Mouse (Mus musculus) CH12.LX (cell line): Measurements from ENCODE around the gene Chm. TPM values are rescaled to one million over a fixed set of nuclear protein-coding genes. Genes with fewer than 3 reads are reported as not detected.

Experiments used
- DNase-seq: peaks from one replicate; pipeline ENCODE4 v3.0.0-alpha.2; 2013; ENCODE audit errors: extremely low read depth
- H3K27ac ChIP-seq: 2 replicates; pipeline ENCODE4 v1.5.1; 2012; ENCODE audit warnings: low read depth, mild to moderate bottlenecking, control low read depth, moderate library complexity; ENCODE audit not compliant: insufficient read depth
- H3K27me3 ChIP-seq: replicated peaks from 2 replicates; pipeline ENCODE3; 2012; ENCODE audit warnings: inconsistent platforms
- H3K36me3 ChIP-seq, 2 experiments: replicated peaks in 1 of 2; 2 replicates each; pipeline versions ENCODE3 to v1.6.1; 2012; ENCODE audit warnings: inconsistent platforms in 1 of 2, low read length in 1 of 2, mild to moderate bottlenecking in 1 of 2, mixed read lengths in 1 of 2, moderate library complexity in 1 of 2; ENCODE audit not compliant: control insufficient read depth in 1 of 2, insufficient read depth in 1 of 2
- H3K4me1 ChIP-seq, 2 experiments: 2 replicates each; pipeline ENCODE4 v1.6.1; 2012; ENCODE audit warnings: inconsistent platforms in 1 of 2, moderate library complexity in 1 of 2; ENCODE audit not compliant: insufficient read depth in 2 of 2, control insufficient read depth in 1 of 2
- H3K4me2 ChIP-seq: 2 replicates; pipeline ENCODE4 v1.6.1; 2012; ENCODE audit warnings: low read depth, mild to moderate bottlenecking, control low read depth; ENCODE audit not compliant: poor library complexity, insufficient read depth, severe bottlenecking
- H3K4me3 ChIP-seq, 3 experiments: fragments of 150-350 bp in 1 of 3; sonication (generic) in 1 of 3; replicated peaks in 1 of 3; 2 replicates each; pipeline versions ENCODE3 to v1.5.1; 2011 to 2012; ENCODE audit warnings: low read depth in 2 of 3, low read length in 2 of 3, mild to moderate bottlenecking in 2 of 3, moderate library complexity in 2 of 3, control low read depth in 1 of 3, improper control_type of control experiment in 1 of 3, inconsistent platforms in 1 of 3, mixed read lengths in 1 of 3; ENCODE audit not compliant: poor library complexity in 1 of 3
- H3K79me2 ChIP-seq: replicated peaks from 2 replicates; pipeline ENCODE4 v1.6.1; 2012; ENCODE audit warnings: mild to moderate bottlenecking, moderate library complexity; ENCODE audit not compliant: control insufficient read depth, poor library complexity, insufficient read depth, severe bottlenecking; ENCODE audit errors: extremely low read depth
- H3K9ac ChIP-seq: 2 replicates; pipeline ENCODE4 v1.6.1; 2012; ENCODE audit warnings: low read depth, mild to moderate bottlenecking, control low read depth, moderate library complexity; ENCODE audit not compliant: insufficient read depth
- H3K9me3 ChIP-seq: replicated peaks from 2 replicates; pipeline ENCODE3; 2012; ENCODE audit warnings: low read length, inconsistent platforms, mixed read lengths
- CTCF ChIP-seq, 2 experiments: IDR thresholded peaks in 1 of 2; conservative IDR thresholded peaks in 1 of 2; 2 replicates each; pipeline ENCODE4 v1.5.1; 2011 to 2012; ENCODE audit warnings: low read depth in 2 of 2, low read length in 2 of 2, improper control_type of control experiment in 1 of 2, inconsistent platforms in 1 of 2, mild to moderate bottlenecking in 1 of 2, moderate library complexity in 1 of 2
- E2F4 ChIP-seq: IDR thresholded peaks from 2 replicates; pipeline ENCODE4 v1.6.1; 2011; ENCODE audit warnings: low read depth, low read length, improper control_type of control experiment; ENCODE audit not compliant: insufficient replicate concordance
- EP300 ChIP-seq: IDR thresholded peaks from 2 replicates; pipeline ENCODE4 v1.6.1; 2011; ENCODE audit warnings: low read length, improper control_type of control experiment
- IRF4 ChIP-seq: IDR thresholded peaks from 2 replicates; pipeline ENCODE4 v1.6.1; 2014; ENCODE audit warnings: low read depth, mild to moderate bottlenecking, inconsistent platforms, low read length, improper control_type of control experiment
- JUN ChIP-seq: IDR thresholded peaks from 2 replicates; pipeline ENCODE4 v1.6.1; 2011; ENCODE audit warnings: low read depth, mild to moderate bottlenecking, low read length, improper control_type of control experiment, moderate library complexity; ENCODE audit not compliant: insufficient read depth
- JUND ChIP-seq: conservative IDR thresholded peaks from 2 replicates; pipeline ENCODE4 v1.6.1; 2011; ENCODE audit warnings: low read depth, low read length, improper control_type of control experiment
- MAFK ChIP-seq: IDR thresholded peaks from 2 replicates; pipeline ENCODE4 v1.6.1; 2011; ENCODE audit warnings: low read length, improper control_type of control experiment; ENCODE audit not compliant: insufficient replicate concordance
- MAX ChIP-seq: IDR thresholded peaks from 2 replicates; pipeline ENCODE4 v1.6.1; 2011; ENCODE audit warnings: low read length, improper control_type of control experiment
- MEF2A ChIP-seq: IDR thresholded peaks from 2 replicates; pipeline ENCODE4 v1.6.1; 2014; ENCODE audit warnings: low read depth, mild to moderate bottlenecking, inconsistent platforms, low read length, improper control_type of control experiment, borderline replicate concordance
- PAX5 ChIP-seq: IDR thresholded peaks from 2 replicates; pipeline ENCODE4 v1.6.1; 2012; ENCODE audit warnings: low read length, inconsistent platforms, mixed read lengths
- POLR2AphosphoS2 ChIP-seq: IDR thresholded peaks from 2 replicates; pipeline ENCODE4 v1.6.1; 2011; ENCODE audit warnings: low read depth, low read length, improper control_type of control experiment
- RAD21 ChIP-seq: IDR thresholded peaks from 2 replicates; pipeline ENCODE4 v1.6.1; 2011; ENCODE audit warnings: low read depth, mild to moderate bottlenecking, low read length, improper control_type of control experiment, moderate library complexity
- SIN3A ChIP-seq: IDR thresholded peaks from 2 replicates; pipeline ENCODE4 v1.6.1; 2012; ENCODE audit warnings: low read length, improper control_type of control experiment, inconsistent platforms
- dilution Hi-C: fragments of 300-500 bp; cut with MboI; formaldehyde crosslinking; loops from 2 replicates; pipeline ENCODE4 v1.14.3; 2020; ENCODE audit warnings: low sequenced_read_pairs; ENCODE audit not compliant: extremely low pct_unique_long_range_greater_than_20kb, extremely low pct_ligation_motif_present
- in situ Hi-C: fragments of 300-500 bp; cut with MboI; formaldehyde crosslinking; loops from 3 replicates; pipeline ENCODE4 v1.14.3; 2019; ENCODE audit warnings: low sequenced_read_pairs, low pct_ligation_motif_present, low pct_unique_long_range_greater_than_20kb, mixed read lengths
- polyA plus RNA-seq: library from polyadenylated mRNA; unstranded; fragments of >175 nt; gene quantifications from 2 replicates; pipeline ENCODE4 v1.2.1, GENCODE M21; 2012; ENCODE audit warnings: low read depth; ENCODE audit not compliant: insufficient read length
- total RNA-seq, 2 experiments: library from RNA; depleted of rRNA; stranded (reverse); fragments of 300-350 nt in 1 of 2; fragments of >200 nt in 1 of 2; gene quantifications; 2 replicates each; pipeline ENCODE4 v1.2.3; 2012 to 2014

Chm gene
- total and polyA plus RNA-seq, 3 experiments = 7.0 to 25.7 (median 12.5) TPM

DNA sequence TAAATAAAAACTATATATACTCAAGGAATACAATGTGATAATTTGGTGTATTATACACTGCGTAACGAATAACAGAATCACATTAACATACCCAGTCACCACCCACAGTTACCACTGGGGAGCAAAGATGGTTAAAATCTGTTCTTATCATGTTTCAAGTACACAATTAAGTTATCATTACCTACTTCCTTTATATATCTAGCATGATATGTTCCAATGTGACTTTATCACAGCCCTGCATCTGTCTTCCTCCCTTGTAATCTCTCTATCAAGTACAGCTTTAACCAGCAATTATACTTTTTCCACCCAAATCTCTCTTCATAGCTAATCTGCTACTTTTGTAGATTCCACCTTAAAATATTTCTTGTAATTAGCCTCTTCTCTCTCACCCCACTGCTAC lies 109.3 kb downstream of the Chm start:
- H3K27me3 ChIP-seq = no peaks in the 10 kb centered on the region
- no peaks in the 10 kb centered on the region for H3K79me2 ChIP-seq
- no peak overlapping the region for H3K9ac ChIP-seq
- no peaks in the 10 kb centered on the region for H3K36me3 ChIP-seq
- no peak for DNase-seq
- TF ChIP-seq E2F4 (no peak), MEF2A (no peak), IRF4 (no peak), SIN3A (no peak), JUN (no peak), MAX (no peak), POLR2AphosphoS2 (no peak), RAD21 (no peak)
- H3K27ac ChIP-seq = no peak overlapping the region
- H3K9me3 ChIP-seq = no peaks in the 10 kb centered on the region
- H3K4me2 ChIP-seq = no peak overlapping the region
- H3K4me3 ChIP-seq = no peak overlapping the region
- no peaks in the 10 kb centered on the region; a peak in 1 of 4 replicates for H3K4me1 ChIP-seq
- dilution Hi-C loops (no loop called here), in situ Hi-C loops (no loop called here)

DNA sequence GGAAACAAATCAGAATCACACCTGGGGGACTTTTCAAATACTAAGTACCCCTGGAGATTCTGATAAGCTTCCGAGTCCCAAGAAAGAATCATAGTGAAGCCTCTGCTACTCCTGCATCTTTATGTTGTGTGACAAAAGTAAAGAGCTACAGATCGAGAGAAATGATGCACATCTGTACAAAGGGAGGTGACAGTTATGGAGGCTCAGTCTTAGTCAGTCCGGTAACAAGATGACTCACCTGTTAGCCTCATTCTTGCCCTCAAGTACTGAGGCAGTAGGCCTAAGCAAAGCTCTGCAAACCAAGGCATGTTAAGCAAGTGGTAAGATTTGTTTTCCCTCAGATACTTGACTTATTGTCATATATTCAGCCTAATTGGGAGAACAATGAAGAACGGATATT lies 110.5 kb downstream of the Chm start:
- Histone ChIP-seq H3K4me3 (no peak overlapping the region), H3K27me3 (no peaks in the 10 kb centered on the region), H3K4me2 (no peak overlapping the region), H3K9ac (no peak overlapping the region), H3K36me3 (no peaks in the 10 kb centered on the region), H3K4me1 (no peaks in the 10 kb centered on the region; a peak in 1 of 4 replicates)
- DNase-seq = peak; percentile 23
- dilution Hi-C loops = no loop called here
- no peak for TF ChIP-seq PAX5
- TF ChIP-seq JUN = peak; percentile 64
- peak; percentile 73 for TF ChIP-seq EP300
- TF ChIP-seq JUND = peak; percentile 63
- peak; percentile 89 for TF ChIP-seq IRF4
- TF ChIP-seq, all 38 proteins: peak for 4
- in situ Hi-C loops = no loop called here
- H3K27ac ChIP-seq = no peak overlapping the region
- H3K79me2 ChIP-seq = no peaks in the 10 kb centered on the region
- no peaks in the 10 kb centered on the region for H3K9me3 ChIP-seq

DNA sequence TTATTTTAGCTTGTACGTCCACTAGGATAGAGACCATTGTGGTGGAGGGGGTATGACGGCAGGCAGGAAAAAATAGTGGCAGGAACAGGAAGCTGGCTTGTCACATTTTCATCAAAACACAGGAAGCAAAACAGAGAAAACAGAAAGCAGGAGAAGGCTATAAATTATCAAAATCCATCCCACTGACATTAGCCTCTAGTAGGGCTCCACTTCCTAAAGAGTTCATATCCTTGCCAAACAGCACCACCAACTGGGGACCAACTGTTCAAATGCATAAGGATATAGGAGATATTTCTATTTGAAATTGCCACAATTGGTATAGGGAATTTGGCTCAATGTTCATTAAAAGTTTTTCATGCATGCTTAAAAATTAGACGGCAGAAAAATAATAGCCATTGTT lies 181.7 kb downstream of the Chm start:
- Histone ChIP-seq H3K4me1 (no peaks in the 10 kb centered on the region), H3K9me3 (no peaks in the 10 kb centered on the region), H3K36me3 (no peaks in the 10 kb centered on the region), H3K9ac (no peak overlapping the region), H3K27me3 (no peaks in the 10 kb centered on the region), H3K27ac (no peak overlapping the region), H3K4me3 (no peak overlapping the region), H3K79me2 (no peaks in the 10 kb centered on the region), H3K4me2 (no peak overlapping the region)
- peak; percentile 32 for TF ChIP-seq RAD21
- TF ChIP-seq MAFK = no peak
- TF ChIP-seq CTCF (conservative IDR thresholded peaks at IDR 0.05 in 1 of 2, IDR thresholded peaks at IDR 0.05 in 1 of 2; ENCODE audit: low read depth in 2 of 2, low read length in 2 of 2) = peak in 1 of 2 experiments; percentile 30; a peak in 2 of 4 replicates
- DNase-seq = no peak
- dilution Hi-C loops (no loop called here), in situ Hi-C loops (no loop called here)
